Mouse (Mus musculus) liver, postnatal 0 days (tissue): ENCODE data around the gene Cnnm3.

Experiments used
- CTCF ChIP-seq: sonication (generic); IDR thresholded peaks from 2 replicates; pipeline ENCODE4 v1.5.1; 2016; ENCODE audit warnings: antibody characterized with exemption, low read depth
- EP300 ChIP-seq: IDR thresholded peaks from 2 replicates; pipeline ENCODE4 v1.6.1; 2016; ENCODE audit warnings: antibody characterized with exemption, low read depth, mild to moderate bottlenecking

- TF ChIP-seq CTCF (no peak), EP300 (no peak)
These were observed 1.3 kb downstream of the Cnnm3 start for GRCm38 (mm10) chr1:36512966-36513280.
